Mouse (Mus musculus): Measurements from ENCODE around the gene Pla1a. TPM values are rescaled to one million over a fixed set of nuclear protein-coding genes. Genes with fewer than 3 reads are reported as not detected.

Pla1a gene
- polyA plus RNA-seq, 1 experiment from 2014 or later: 1.6 TPM

GRCm38 (mm10) chr16:38363256-38363595, 69.7 kb downstream of the Pla1a start:
- WGBS: 34% methylated on average over 3 of the region's 3 CpGs
- ATAC-seq (no peak), DNase-seq (ENCODE audit: low spot score) (no peak)
- peaks cover 13% of the 10 kb centered on the region; the same call in 1 of the 2 replicates for H3K4me1 ChIP-seq (ENCODE audit: insufficient read depth, low read depth, low read length)
- no peak overlapping the region for H3K9ac ChIP-seq (replicated peaks; ENCODE audit: low read depth)
- H3K4me2 ChIP-seq (replicated peaks; ENCODE audit: low read depth, low read length): no peak overlapping the region
- H3K27ac ChIP-seq (ENCODE audit: low read length): no peak overlapping the region
- H3K9me3 ChIP-seq (ENCODE audit: low read length): no peaks in the 10 kb centered on the region
- H3K4me3 ChIP-seq (ENCODE audit: low read depth, low read length): no peak overlapping the region
- no peaks in the 10 kb centered on the region for H3K36me3 ChIP-seq (ENCODE audit: insufficient read depth, low read length)
- no peaks in the 10 kb centered on the region for H3K27me3 ChIP-seq (replicated peaks; ENCODE audit: insufficient read depth, low read length)
- no peak for TF ChIP-seq EP300 (IDR thresholded peaks at IDR 0.05)
- no peak for TF ChIP-seq CTCF (IDR thresholded peaks at IDR 0.05)

GRCm38 (mm10) chr16:38362493-38363255, 70.3 kb downstream of the Pla1a start:
- no peaks in the 10 kb centered on the region for H3K27me3 ChIP-seq (replicated peaks; ENCODE audit: insufficient read depth, low read length)
- DNase-seq (ENCODE audit: low spot score) (no peak), ATAC-seq (no peak; the same call in 1 of the 2 replicates)
- no peak overlapping the region for H3K4me3 ChIP-seq (ENCODE audit: low read depth, low read length)
- no peak overlapping the region for H3K9ac ChIP-seq (replicated peaks; ENCODE audit: low read depth)
- no peaks in the 10 kb centered on the region for H3K36me3 ChIP-seq (ENCODE audit: insufficient read depth, low read length)
- peaks cover 13% of the 10 kb centered on the region; the same call in 1 of the 2 replicates for H3K4me1 ChIP-seq (ENCODE audit: insufficient read depth, low read depth, low read length)
- no peak overlapping the region for H3K27ac ChIP-seq (ENCODE audit: low read length)
- no peaks in the 10 kb centered on the region for H3K9me3 ChIP-seq (ENCODE audit: low read length)
- 47% methylated on average over 20 of the region's 20 CpGs for WGBS
- peak overlapping the region; percentile 35 for H3K4me2 ChIP-seq (replicated peaks; ENCODE audit: low read depth, low read length)
- TF ChIP-seq CTCF (IDR thresholded peaks at IDR 0.05) (no peak), EP300 (IDR thresholded peaks at IDR 0.05) (no peak)

GRCm38 (mm10) chr16:38361933-38362332, 71.0 kb downstream of the Pla1a start, which contains the start of gene Popdc2:
Popdc2 (plus strand) TSS chr16:38362209.
- no peak for TF ChIP-seq CTCF (IDR thresholded peaks at IDR 0.05)
- no peak for TF ChIP-seq EP300 (IDR thresholded peaks at IDR 0.05)
- 0 out of 2 replicates have a peak within 1 kb of the TSS, but pooled peaks have one; percentile 20 for H3K27ac ChIP-seq (ENCODE audit: low read length)
- H3K36me3 ChIP-seq (ENCODE audit: insufficient read depth, low read length): no peaks in the 10 kb centered on the region
- H3K4me3 ChIP-seq (ENCODE audit: low read depth, low read length): no peak within 1 kb of the TSS
- H3K9ac ChIP-seq (replicated peaks; ENCODE audit: low read depth): no peak within 1 kb of the TSS
- WGBS: 12% methylated on average over 10 of the region's 10 CpGs
- H3K4me1 ChIP-seq (ENCODE audit: insufficient read depth, low read depth, low read length): peaks cover 13% of the 10 kb centered on the region; the same call in 1 of the 2 replicates
- peak within 1 kb of the TSS; percentile 35 for H3K4me2 ChIP-seq (replicated peaks; ENCODE audit: low read depth, low read length)
- ATAC-seq: peak; percentile 47
- no peaks in the 10 kb centered on the region for H3K27me3 ChIP-seq (replicated peaks; ENCODE audit: insufficient read depth, low read length)
- DNase-seq (ENCODE audit: low spot score): peak; percentile 29
- H3K9me3 ChIP-seq (ENCODE audit: low read length): no peaks in the 10 kb centered on the region

- ATAC-seq (no peak), DNase-seq (ENCODE audit: low spot score) (no peak)
- no peak overlapping the region for H3K4me2 ChIP-seq (replicated peaks; ENCODE audit: low read depth, low read length)
- H3K27me3 ChIP-seq (replicated peaks; ENCODE audit: insufficient read depth, low read length): no peaks in the 10 kb centered on the region
- H3K4me3 ChIP-seq (ENCODE audit: low read depth, low read length): no peak overlapping the region
- TF ChIP-seq CTCF (IDR thresholded peaks at IDR 0.05): no peak
- TF ChIP-seq EP300 (IDR thresholded peaks at IDR 0.05): no peak
- H3K36me3 ChIP-seq (ENCODE audit: insufficient read depth, low read length): no peaks in the 10 kb centered on the region
- 35% methylated on average over 2 of the region's 2 CpGs for WGBS
- H3K9me3 ChIP-seq (ENCODE audit: low read length): no peaks in the 10 kb centered on the region
- H3K4me1 ChIP-seq (ENCODE audit: insufficient read depth, low read depth, low read length): peaks cover 13% of the 10 kb centered on the region; the same call in 1 of the 2 replicates
- H3K9ac ChIP-seq (replicated peaks; ENCODE audit: low read depth): no peak overlapping the region
- no peak overlapping the region for H3K27ac ChIP-seq (ENCODE audit: low read length)
Observed at GRCm38 (mm10) chr16:38360317-38360716, 72.6 kb downstream of the Pla1a start.

GRCm38 (mm10) chr16:38359857-38360256, 73.1 kb downstream of the Pla1a start:
- Histone ChIP-seq H3K4me3 (ENCODE audit: low read depth, low read length) (no peak overlapping the region), H3K4me1 (ENCODE audit: insufficient read depth, low read depth, low read length) (peaks cover 13% of the 10 kb centered on the region; the same call in 1 of the 2 replicates), H3K36me3 (ENCODE audit: insufficient read depth, low read length) (no peaks in the 10 kb centered on the region), H3K27me3 (replicated peaks; ENCODE audit: insufficient read depth, low read length) (no peaks in the 10 kb centered on the region), H3K4me2 (replicated peaks; ENCODE audit: low read depth, low read length) (no peak overlapping the region), H3K27ac (ENCODE audit: low read length) (no peak overlapping the region), H3K9me3 (ENCODE audit: low read length) (no peaks in the 10 kb centered on the region), H3K9ac (replicated peaks; ENCODE audit: low read depth) (no peak overlapping the region)
- WGBS: 49% methylated on average over 3 of the region's 3 CpGs
- no peak for ATAC-seq
- no peak for DNase-seq (ENCODE audit: low spot score)
- no peak for TF ChIP-seq CTCF (IDR thresholded peaks at IDR 0.05)
- no peak for TF ChIP-seq EP300 (IDR thresholded peaks at IDR 0.05)

- Histone ChIP-seq H3K4me1 (ENCODE audit: insufficient read depth, low read depth, low read length) (peaks cover 13% of the 10 kb centered on the region; the same call in 1 of the 2 replicates), H3K9ac (replicated peaks; ENCODE audit: low read depth) (no peak overlapping the region), H3K27ac (ENCODE audit: low read length) (no peak overlapping the region), H3K27me3 (replicated peaks; ENCODE audit: insufficient read depth, low read length) (no peaks in the 10 kb centered on the region), H3K4me2 (replicated peaks; ENCODE audit: low read depth, low read length) (no peak overlapping the region), H3K9me3 (ENCODE audit: low read length) (no peaks in the 10 kb centered on the region), H3K36me3 (ENCODE audit: insufficient read depth, low read length) (no peaks in the 10 kb centered on the region), H3K4me3 (ENCODE audit: low read depth, low read length) (no peak overlapping the region)
- TF ChIP-seq EP300 (IDR thresholded peaks at IDR 0.05) (no peak), CTCF (IDR thresholded peaks at IDR 0.05) (no peak)
- 85% methylated on average over 2 of the region's 2 CpGs for WGBS
- ATAC-seq (no peak), DNase-seq (ENCODE audit: low spot score) (no peak)
Observed at GRCm38 (mm10) chr16:38359241-38359640, 73.7 kb downstream of the Pla1a start.

Measured in lung, postnatal 0 days (tissue).